Mouse (Mus musculus) neural tube, embryonic 13.5 days (tissue): ENCODE data around the gene Dync2li1. TPM values are rescaled to one million over a fixed set of nuclear protein-coding genes. Genes with fewer than 3 reads are reported as not detected.

Experiments
- ATAC-seq: fragments of 200-750 bp; cut with Nextera tagmentation; 2 replicates; pipeline ENCODE4 v1.8.0; 2017; ENCODE audit warnings: low read depth, mild to moderate bottlenecking, moderate TSS enrichment, moderate library complexity
- H3K27ac ChIP-seq: fragments of 300-500 bp; sonication (generic); replicated peaks from 2 replicates; pipeline ENCODE4 v1.5.1; 2015; ENCODE audit warnings: moderate library complexity, mild to moderate bottlenecking, inconsistent platforms
- H3K27me3 ChIP-seq: fragments of 300-500 bp; sonication (generic); 2 replicates; pipeline ENCODE4 v1.6.1; 2015; ENCODE audit warnings: mild to moderate bottlenecking, inconsistent platforms
- H3K36me3 ChIP-seq: fragments of 300-500 bp; sonication (generic); 2 replicates; pipeline ENCODE4 v1.6.1; 2015; ENCODE audit warnings: mild to moderate bottlenecking, inconsistent platforms
- H3K4me1 ChIP-seq: fragments of 300-500 bp; sonication (generic); replicated peaks from 2 replicates; pipeline ENCODE4 v1.6.1; 2015; ENCODE audit warnings: inconsistent platforms
- H3K4me2 ChIP-seq: fragments of 300-500 bp; sonication (generic); 2 replicates; pipeline ENCODE4 v1.6.1; 2015; ENCODE audit warnings: inconsistent platforms, mild to moderate bottlenecking, moderate library complexity
- H3K4me3 ChIP-seq: fragments of 300-500 bp; sonication (generic); 2 replicates; pipeline ENCODE4 v1.5.1; 2015; ENCODE audit warnings: mild to moderate bottlenecking, inconsistent platforms
- H3K9ac ChIP-seq: fragments of 300-500 bp; sonication (generic); 2 replicates; pipeline ENCODE4 v1.6.1; 2015; ENCODE audit warnings: moderate library complexity, mild to moderate bottlenecking, inconsistent platforms
- H3K9me3 ChIP-seq: fragments of 300-500 bp; sonication (generic); 2 replicates; pipeline ENCODE4 v1.6.1; 2016; ENCODE audit warnings: inconsistent platforms
- WGBS: fragments of 180-500 bp; shearing (Covaris S2); methylation state at CpG from one replicate; pipeline ENCODE4 v1.1.7; 2015; 5-methylcytosine and 5-hydroxymethylcytosine counted together
- polyA plus RNA-seq: library from polyadenylated mRNA; unstranded; fragments of >200 nt; fragmentation: Nextera tagmentation; extraction: Ambion mirVana; gene quantifications from 2 replicates; pipeline ENCODE4 v1.2.1, GENCODE M21; 2015

Dync2li1 gene
- polyA plus RNA-seq, 1 experiment from 2014 or later, result 30.6 TPM

- H3K27ac ChIP-seq, result no peak overlapping the region
- ATAC-seq, result no peak
- H3K9ac ChIP-seq, result no peak overlapping the region
- peaks cover 6% of the 10 kb centered on the region; the same call in 1 of the 2 replicates for H3K4me1 ChIP-seq
- no peak overlapping the region for H3K4me2 ChIP-seq
- H3K36me3 ChIP-seq, result no peaks in the 10 kb centered on the region
- WGBS, result 75% methylated on average over 4 of the region's 4 CpGs
- H3K4me3 ChIP-seq, result no peak overlapping the region
- H3K27me3 ChIP-seq, result peaks cover 25% of the 10 kb centered on the region
- no peaks in the 10 kb centered on the region for H3K9me3 ChIP-seq
Observed at GRCm38 (mm10) chr17:84675204-84675603, 48.9 kb downstream of the Dync2li1 start.

GRCm38 (mm10) chr17:84675951-84676366 is 49.7 kb downstream of the Dync2li1 start, which contains the start of gene Abcg8:
Gene Abcg8 (plus strand): TSS chr17:84676302.
- Histone ChIP-seq H3K4me2 (peak within 1 kb of the TSS; percentile 62), H3K36me3 (no peaks in the 10 kb centered on the region), H3K4me1 (peaks cover 6% of the 10 kb centered on the region; the same call in 1 of the 2 replicates), H3K9ac (peak within 1 kb of the TSS; percentile 57; the same call in 1 of the 2 replicates), H3K27ac (no peak within 1 kb of the TSS), H3K4me3 (peak within 1 kb of the TSS; percentile 33), H3K9me3 (no peaks in the 10 kb centered on the region), H3K27me3 (peaks cover 25% of the 10 kb centered on the region)
- no peak for ATAC-seq
- WGBS, result under 1% methylated on average over 24 of the region's 24 CpGs

DNA sequence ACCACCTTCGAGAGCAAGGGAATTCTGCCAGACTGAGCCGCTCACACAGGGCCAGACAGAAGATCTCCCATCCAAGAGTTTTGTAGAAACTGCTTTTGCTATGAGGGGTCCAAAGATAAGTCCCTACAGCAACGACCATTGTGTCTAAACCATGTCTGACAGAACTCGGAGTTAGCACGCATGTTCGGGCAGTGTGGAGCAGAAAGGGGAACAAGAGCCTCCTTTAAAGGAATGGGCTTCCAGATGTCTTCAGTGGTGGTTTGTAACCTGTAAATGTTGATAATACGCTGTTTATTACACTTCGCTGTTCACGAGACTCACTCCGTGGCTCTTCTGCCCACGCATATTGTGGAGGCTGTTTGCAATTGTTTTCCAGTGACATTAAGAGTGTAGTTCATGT is 51.3 kb downstream of the Dync2li1 start:
- no peak overlapping the region for H3K4me3 ChIP-seq
- no peaks in the 10 kb centered on the region for H3K36me3 ChIP-seq
- H3K9ac ChIP-seq, result no peak overlapping the region
- H3K27me3 ChIP-seq, result peaks cover 25% of the 10 kb centered on the region
- ATAC-seq, result no peak
- H3K9me3 ChIP-seq, result no peaks in the 10 kb centered on the region
- H3K4me2 ChIP-seq, result no peak overlapping the region
- H3K27ac ChIP-seq, result no peak overlapping the region
- 87% methylated on average over 11 of the region's 11 CpGs for WGBS
- H3K4me1 ChIP-seq, result peaks cover 6% of the 10 kb centered on the region; the same call in 1 of the 2 replicates

GRCm38 (mm10) chr17:84681670-84682069 is 55.4 kb downstream of the Dync2li1 start:
- H3K9ac ChIP-seq, result no peak overlapping the region
- no peak overlapping the region for H3K4me3 ChIP-seq
- H3K27me3 ChIP-seq, result peaks cover 3% of the 10 kb centered on the region; the same call in 1 of the 2 replicates
- H3K36me3 ChIP-seq, result no peaks in the 10 kb centered on the region
- WGBS, result 84% methylated on average over 3 of the region's 3 CpGs
- no peak overlapping the region for H3K4me2 ChIP-seq
- no peak for ATAC-seq
- no peaks in the 10 kb centered on the region for H3K4me1 ChIP-seq
- H3K9me3 ChIP-seq, result no peaks in the 10 kb centered on the region
- no peak overlapping the region for H3K27ac ChIP-seq

GRCm38 (mm10) chr17:84682734-84683717 is 56.7 kb downstream of the Dync2li1 start, which contains the start of gene Abcg5:
Gene Abcg5 (minus strand): TSS chr17:84683011.
- no peak within 1 kb of the TSS for H3K27ac ChIP-seq
- H3K9ac ChIP-seq, result no peak within 1 kb of the TSS
- no peak for ATAC-seq
- H3K4me2 ChIP-seq, result no peak within 1 kb of the TSS
- H3K27me3 ChIP-seq, result no peaks in the 10 kb centered on the region
- H3K36me3 ChIP-seq, result no peaks in the 10 kb centered on the region
- H3K9me3 ChIP-seq, result no peaks in the 10 kb centered on the region
- H3K4me3 ChIP-seq, result no peak within 1 kb of the TSS
- H3K4me1 ChIP-seq, result no peaks in the 10 kb centered on the region
- WGBS, result 78% methylated on average over 18 of the region's 18 CpGs

DNA sequence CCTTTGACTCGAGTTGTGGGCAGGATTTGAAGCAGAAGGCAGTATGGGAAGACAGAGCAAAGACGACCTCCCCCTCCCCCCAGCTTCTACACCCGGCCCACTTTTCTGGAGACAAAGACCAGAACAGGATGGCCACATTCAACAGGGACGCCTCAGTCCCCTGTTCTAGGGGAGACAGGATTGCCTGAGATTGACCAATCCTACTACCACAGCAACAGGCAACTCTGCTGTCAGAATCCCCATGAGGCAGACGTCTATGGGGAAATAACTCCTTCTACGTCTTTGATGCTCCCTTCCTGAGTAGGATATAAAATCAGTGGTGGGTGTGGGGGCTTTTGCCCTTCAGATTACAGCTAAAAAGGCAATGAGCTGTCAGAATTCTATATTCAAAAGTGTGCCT is 58.0 kb downstream of the Dync2li1 start:
- no peak overlapping the region for H3K27ac ChIP-seq
- no peak for ATAC-seq
- H3K4me2 ChIP-seq, result no peak overlapping the region
- H3K9me3 ChIP-seq, result no peaks in the 10 kb centered on the region
- no peak overlapping the region for H3K9ac ChIP-seq
- 44% methylated on average over 6 of the region's 6 CpGs for WGBS
- H3K36me3 ChIP-seq, result no peaks in the 10 kb centered on the region
- no peak overlapping the region for H3K4me3 ChIP-seq
- no peaks in the 10 kb centered on the region for H3K27me3 ChIP-seq
- H3K4me1 ChIP-seq, result no peaks in the 10 kb centered on the region

- Histone ChIP-seq H3K9me3 (no peaks in the 10 kb centered on the region), H3K4me1 (no peaks in the 10 kb centered on the region), H3K36me3 (no peaks in the 10 kb centered on the region), H3K4me3 (no peak overlapping the region), H3K4me2 (no peak overlapping the region), H3K27ac (no peak overlapping the region), H3K27me3 (no peaks in the 10 kb centered on the region), H3K9ac (no peak overlapping the region)
- ATAC-seq, result no peak
- WGBS, result 79% methylated on average over 4 of the region's 4 CpGs
Observed at GRCm38 (mm10) chr17:84685286-84685685, 59.0 kb downstream of the Dync2li1 start.

DNA sequence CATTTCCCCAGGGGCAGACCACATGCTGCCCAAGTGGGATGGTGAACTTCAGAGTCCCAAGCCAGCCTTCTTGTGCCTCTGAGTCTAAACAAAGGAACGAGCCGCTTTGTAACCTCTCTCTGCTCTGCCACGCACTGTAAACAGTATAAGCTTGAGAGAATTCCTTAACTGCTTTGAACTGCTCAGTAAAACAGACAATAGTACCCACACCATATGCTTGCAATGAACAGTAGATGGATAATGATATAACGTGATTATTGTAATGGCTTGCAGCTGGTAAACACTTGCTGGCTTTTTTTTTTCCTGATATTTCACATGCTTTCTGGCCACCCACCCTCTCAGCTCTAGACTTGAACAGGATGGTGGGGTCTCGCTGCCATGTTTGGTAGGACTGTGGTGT is 61.7 kb downstream of the Dync2li1 start:
- no peaks in the 10 kb centered on the region for H3K4me1 ChIP-seq
- H3K27ac ChIP-seq, result no peak overlapping the region
- 82% methylated on average over 5 of the region's 5 CpGs for WGBS
- ATAC-seq, result no peak
- no peak overlapping the region for H3K4me2 ChIP-seq
- no peaks in the 10 kb centered on the region for H3K9me3 ChIP-seq
- H3K27me3 ChIP-seq, result no peaks in the 10 kb centered on the region
- H3K4me3 ChIP-seq, result no peak overlapping the region
- no peaks in the 10 kb centered on the region for H3K36me3 ChIP-seq
- H3K9ac ChIP-seq, result no peak overlapping the region

DNA sequence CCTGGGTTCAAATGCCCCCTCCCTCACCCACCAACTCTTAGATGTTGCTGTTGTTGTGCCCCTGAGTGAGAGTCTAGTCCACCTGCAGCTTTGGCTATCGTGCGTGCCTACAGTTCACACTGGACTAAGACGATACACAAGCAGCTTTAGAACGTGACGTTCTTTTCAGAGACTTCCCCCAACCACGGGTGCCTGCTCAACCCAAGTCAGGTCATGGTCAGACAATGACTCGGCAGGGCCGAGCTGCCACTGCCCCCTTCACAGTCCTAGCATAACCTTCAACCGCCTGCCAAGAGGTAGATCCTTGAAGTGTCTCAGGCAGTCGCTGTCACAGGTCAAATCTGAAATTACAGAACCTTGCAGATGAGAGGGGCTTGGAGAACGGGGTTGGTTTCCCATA is 62.5 kb downstream of the Dync2li1 start:
- no peaks in the 10 kb centered on the region for H3K36me3 ChIP-seq
- WGBS, result 93% methylated on average over 11 of the region's 11 CpGs
- H3K4me1 ChIP-seq, result no peaks in the 10 kb centered on the region
- no peak for ATAC-seq
- no peaks in the 10 kb centered on the region for H3K9me3 ChIP-seq
- H3K4me2 ChIP-seq, result no peak overlapping the region
- H3K27me3 ChIP-seq, result no peaks in the 10 kb centered on the region
- no peak overlapping the region for H3K9ac ChIP-seq
- H3K4me3 ChIP-seq, result no peak overlapping the region
- H3K27ac ChIP-seq, result no peak overlapping the region

DNA sequence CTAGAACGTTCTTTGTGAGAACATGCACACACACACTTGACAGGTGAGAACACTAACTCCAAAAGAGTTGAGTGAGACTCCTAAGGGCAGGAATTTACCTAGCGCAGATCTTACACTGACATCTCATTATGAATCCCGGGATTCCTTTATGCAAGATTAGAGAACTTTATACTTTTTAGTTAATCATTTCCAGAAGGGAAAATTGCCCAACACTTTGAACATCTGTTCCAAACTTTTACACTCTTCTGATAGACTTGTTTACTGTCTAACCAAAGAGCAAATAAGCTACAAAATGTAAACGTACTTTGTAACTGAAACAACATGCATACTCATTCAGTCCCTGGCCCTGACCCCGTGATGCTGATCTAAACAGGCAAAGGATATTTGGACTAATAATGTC is 63.0 kb downstream of the Dync2li1 start:
- 85% methylated on average over 5 of the region's 5 CpGs for WGBS

DNA sequence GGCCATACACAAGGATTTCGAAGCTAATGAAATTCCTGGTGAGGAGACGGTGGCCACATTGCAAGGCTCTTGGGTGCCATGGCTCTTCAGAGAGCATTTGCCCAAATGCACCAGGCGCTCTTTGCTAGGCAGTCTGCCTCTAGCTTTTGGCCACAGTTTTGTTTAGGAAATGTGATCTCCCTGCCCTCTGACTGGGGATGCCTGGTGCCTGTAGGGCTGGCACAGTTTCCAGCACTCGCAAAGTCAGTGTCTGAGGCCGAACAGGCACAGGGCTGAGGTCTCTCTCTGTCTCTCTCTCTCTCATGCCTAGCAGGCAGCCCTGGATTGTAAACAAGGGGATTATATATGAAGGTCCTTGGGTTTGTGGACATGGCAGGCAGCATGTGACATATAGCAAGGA is 63.8 kb downstream of the Dync2li1 start:
- Histone ChIP-seq H3K27ac (no peak overlapping the region), H3K27me3 (no peaks in the 10 kb centered on the region), H3K4me1 (no peaks in the 10 kb centered on the region), H3K9me3 (no peaks in the 10 kb centered on the region), H3K4me3 (no peak overlapping the region), H3K9ac (no peak overlapping the region), H3K4me2 (no peak overlapping the region), H3K36me3 (no peaks in the 10 kb centered on the region)
- WGBS, result 89% methylated on average over 5 of the region's 5 CpGs
- no peak for ATAC-seq

More for the DNA sequence above, 63.0 kb downstream of the Dync2li1 start:
- no peaks in the 10 kb centered on the region for H3K9me3 ChIP-seq
- no peak overlapping the region for H3K4me2 ChIP-seq
- no peak for ATAC-seq
- H3K36me3 ChIP-seq, result no peaks in the 10 kb centered on the region
- H3K27me3 ChIP-seq, result no peaks in the 10 kb centered on the region
- no peak overlapping the region for H3K4me3 ChIP-seq
- H3K4me1 ChIP-seq, result no peaks in the 10 kb centered on the region
- no peak overlapping the region for H3K9ac ChIP-seq
- H3K27ac ChIP-seq, result no peak overlapping the region

DNA sequence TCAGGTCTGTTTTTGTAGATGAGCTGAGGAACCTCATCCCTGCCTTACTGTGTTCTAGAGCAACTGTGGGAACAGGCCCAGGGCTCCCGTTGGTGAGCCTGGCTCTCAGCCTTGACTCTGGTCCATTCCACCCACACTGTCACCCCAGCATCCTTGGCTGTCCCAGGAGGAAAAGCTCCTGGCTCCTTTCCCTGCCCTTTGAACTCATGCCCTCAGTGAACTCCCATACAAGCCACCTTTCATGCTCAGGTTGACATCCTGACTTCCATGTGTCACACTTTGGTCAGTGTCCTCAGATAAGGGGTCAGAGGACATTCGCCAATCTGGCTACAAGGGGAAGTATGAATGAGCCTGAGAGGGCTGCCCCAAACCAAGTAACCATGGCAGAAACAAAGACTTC is 67.4 kb downstream of the Dync2li1 start:
- H3K4me1 ChIP-seq, result peaks cover 4% of the 10 kb centered on the region; the same call in 1 of the 2 replicates
- H3K36me3 ChIP-seq, result no peaks in the 10 kb centered on the region
- no peak overlapping the region for H3K4me2 ChIP-seq
- H3K9me3 ChIP-seq, result no peaks in the 10 kb centered on the region
- H3K27ac ChIP-seq, result no peak overlapping the region
- H3K9ac ChIP-seq, result no peak overlapping the region
- H3K4me3 ChIP-seq, result no peak overlapping the region
- peaks cover 9% of the 10 kb centered on the region; the same call in 1 of the 2 replicates for H3K27me3 ChIP-seq
- 88% methylated on average over 2 of the region's 2 CpGs for WGBS
- no peak for ATAC-seq
